Mouse (Mus musculus) erythroid progenitor cell, adult 5-6 weeks (primary cell): Measurements from ENCODE around the gene 4931409K22Rik. TPM values are rescaled to one million over a fixed set of nuclear protein-coding genes. Genes with fewer than 3 reads are reported as not detected.

Source experiments
- ATAC-seq: replicated peaks from 2 replicates; pipeline ENCODE4 v1.8.0; 2016; ENCODE audit warnings: moderate number of reproducible peaks, mild to moderate bottlenecking, moderate TSS enrichment, inconsistent platforms; ENCODE audit not compliant: poor library complexity, low FRiP score, severe bottlenecking
- total RNA-seq, 2 experiments: library from RNA; stranded (forward) in 1 of 2; stranded (reverse) in 1 of 2; fragments of 150-400 nt in 1 of 2; fragments of 186-747, 209-891 nt in 1 of 2; gene quantifications; 2 replicates each; pipeline versions ENCODE4 v1.2.3 to v1.2.4; 2015 to 2017; ENCODE audit warnings: low replicate concordance in 2 of 2

Gene 4931409K22Rik
- total RNA-seq, 2 experiments from 2014 or later, result not detected

DNA sequence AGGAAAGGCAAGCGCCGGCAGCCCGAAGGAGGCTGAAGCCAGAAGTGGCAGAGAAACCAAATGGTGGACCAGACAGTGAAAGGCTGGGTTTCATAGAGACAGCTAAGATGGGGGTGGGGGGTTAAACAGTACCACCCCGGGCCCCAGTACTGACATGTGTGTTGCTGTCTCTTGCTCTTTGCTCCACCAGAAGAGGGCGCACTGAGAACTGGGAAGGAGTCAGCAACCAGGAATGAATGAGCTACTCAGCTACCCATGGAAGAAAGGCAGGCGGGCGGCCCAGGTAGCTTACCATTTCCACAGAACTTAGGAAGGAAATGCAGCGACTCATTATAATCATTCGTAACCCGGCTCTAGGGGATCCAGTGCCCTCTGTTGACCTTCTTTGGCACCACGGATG is 46.0 kb downstream of the 4931409K22Rik start:
- no peak for ATAC-seq

GRCm38 (mm10) chr5:24508406-24508805 is 48.2 kb downstream of the 4931409K22Rik start:
- no peak for ATAC-seq

- no peak for ATAC-seq
Observed at GRCm38 (mm10) chr5:24505513-24505912, 51.1 kb downstream of the 4931409K22Rik start.

DNA sequence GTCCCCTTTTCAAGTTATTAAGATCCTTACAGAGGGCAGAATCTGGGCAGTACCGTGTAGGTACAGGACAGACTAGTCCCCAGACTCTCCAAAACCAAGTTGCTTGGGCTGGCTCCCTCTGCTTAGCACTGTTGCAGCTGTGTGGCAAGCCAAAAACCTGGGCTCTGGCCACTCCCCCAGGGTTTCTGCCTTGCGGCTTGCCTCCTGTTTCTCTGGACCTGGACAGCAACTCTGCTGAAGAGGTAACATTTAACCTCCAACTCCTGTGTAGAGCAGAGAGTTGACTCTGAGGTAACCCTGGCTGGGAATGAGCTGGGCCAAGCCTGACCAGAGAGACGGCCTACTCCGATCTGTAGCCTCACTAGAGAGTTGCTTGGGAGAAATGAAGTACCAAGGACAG is 53.8 kb downstream of the 4931409K22Rik start:
- ATAC-seq, result no peak

DNA sequence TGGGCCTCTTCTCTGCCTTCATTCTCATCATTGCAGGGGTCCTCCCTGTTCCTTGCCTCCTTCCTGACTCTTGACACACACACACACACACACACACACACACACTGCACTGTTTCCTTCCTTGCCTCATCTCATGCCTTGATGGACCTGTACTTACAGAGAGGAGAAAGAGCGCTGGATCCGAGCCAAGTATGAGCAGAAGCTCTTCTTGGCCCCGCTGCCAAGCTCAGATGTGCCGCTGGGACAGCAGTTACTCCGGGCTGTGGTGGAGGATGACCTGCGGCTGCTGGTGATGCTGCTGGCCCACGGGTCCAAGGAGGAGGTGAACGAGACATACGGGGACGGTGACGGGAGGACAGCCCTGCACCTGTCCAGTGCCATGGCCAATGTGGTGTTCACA is 55.8 kb downstream of the 4931409K22Rik start:
- no peak for ATAC-seq

DNA sequence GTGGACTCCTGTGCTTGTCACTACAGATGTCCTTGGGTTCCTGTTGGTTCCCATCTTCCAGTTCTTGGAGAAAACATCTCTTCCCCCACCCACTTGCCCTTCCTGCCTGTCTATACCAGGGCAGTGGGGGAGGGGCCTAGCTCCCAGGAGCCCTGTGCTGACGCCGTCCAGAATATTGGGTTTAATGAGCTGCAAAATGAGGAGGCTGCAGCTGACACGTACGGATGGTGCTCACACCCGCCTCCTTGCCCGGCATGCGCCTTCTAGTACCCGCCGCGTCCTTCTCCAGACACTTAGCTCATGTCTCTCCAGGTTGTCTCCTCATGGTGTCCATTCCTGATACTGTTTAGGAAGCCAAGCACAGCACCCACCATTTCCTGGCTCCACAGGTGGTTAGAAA is 57.5 kb downstream of the 4931409K22Rik start:
- no peak for ATAC-seq

DNA sequence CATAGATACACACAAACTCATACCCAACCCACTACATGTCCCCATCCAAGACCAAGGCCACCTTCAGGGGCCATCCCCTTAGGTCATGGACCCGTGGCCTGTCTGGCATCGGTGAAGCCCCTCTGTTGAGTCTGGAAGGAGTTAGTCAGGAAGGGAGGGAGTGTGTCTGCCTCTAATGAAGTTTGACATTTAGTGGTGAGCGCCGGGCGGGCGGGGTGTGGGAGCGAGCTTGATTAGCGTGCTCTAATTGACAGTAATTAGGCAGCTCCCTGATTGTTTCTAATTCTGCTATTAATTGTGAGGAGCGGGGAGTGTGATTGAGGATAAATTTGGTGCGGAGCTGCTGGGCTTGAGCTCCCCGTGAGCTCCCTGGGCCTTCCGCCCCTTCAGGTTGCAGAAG is 59.1 kb downstream of the 4931409K22Rik start:
- ATAC-seq, result no peak

GRCm38 (mm10) chr5:24496756-24497155 is 59.9 kb downstream of the 4931409K22Rik start:
- ATAC-seq, result no peak

GRCm38 (mm10) chr5:24495019-24495418 is 61.6 kb downstream of the 4931409K22Rik start:
- ATAC-seq, result no peak

Other genes starting within 250 kb of the 4931409K22Rik start
- gene Kcnh2, start 205.2 kb downstream of the 4931409K22Rik start, total RNA-seq (2015; ENCODE audit: low replicate concordance), result not detected in 2 replicates
- not detected in 2 replicates for gene Kcnh2, start 205.2 kb downstream of the 4931409K22Rik start, total RNA-seq (2017; ENCODE audit: low replicate concordance)
- not detected in 2 replicates for gene Nos3, start 192.0 kb downstream of the 4931409K22Rik start, total RNA-seq (2015; ENCODE audit: low replicate concordance)
- gene Nos3, start 192.0 kb downstream of the 4931409K22Rik start, total RNA-seq (2017; ENCODE audit: low replicate concordance), result not detected in 2 replicates
- gene Atg9b, start 164.7 kb downstream of the 4931409K22Rik start, total RNA-seq (2015; ENCODE audit: low replicate concordance), result not detected in 2 replicates
- gene Atg9b, start 164.7 kb downstream of the 4931409K22Rik start, total RNA-seq (2017; ENCODE audit: low replicate concordance), result not detected in 2 replicates
- 11.9 TPM in 1 of 2 replicates, not detected in the other for gene Abcb8, start 163.1 kb downstream of the 4931409K22Rik start, total RNA-seq (2015; ENCODE audit: low replicate concordance)
- 1.7 and 8.0 TPM in 2 replicates for gene Abcb8, start 163.1 kb downstream of the 4931409K22Rik start, total RNA-seq (2017; ENCODE audit: low replicate concordance)
- gene Asic3, start 143.4 kb downstream of the 4931409K22Rik start, total RNA-seq (2015; ENCODE audit: low replicate concordance), result not detected in 2 replicates
- gene Asic3, start 143.4 kb downstream of the 4931409K22Rik start, total RNA-seq (2017; ENCODE audit: low replicate concordance), result not detected in 2 replicates
- 6.3 and 10.8 TPM in 2 replicates for gene Cdk5, start 133.3 kb downstream of the 4931409K22Rik start, total RNA-seq (2015; ENCODE audit: low replicate concordance)
- gene Cdk5, start 133.3 kb downstream of the 4931409K22Rik start, total RNA-seq (2017; ENCODE audit: low replicate concordance), result 1.7 and 3.7 TPM in 2 replicates
- 16.6 and 44.4 TPM in 2 replicates for gene Slc4a2, start 133.0 kb downstream of the 4931409K22Rik start, total RNA-seq (2015; ENCODE audit: low replicate concordance)
- 14.1 and 50.6 TPM in 2 replicates for gene Slc4a2, start 133.0 kb downstream of the 4931409K22Rik start, total RNA-seq (2017; ENCODE audit: low replicate concordance)
- 37.1 and 78.4 TPM in 2 replicates for gene Fastk, start 111.5 kb downstream of the 4931409K22Rik start, total RNA-seq (2015; ENCODE audit: low replicate concordance)
- 15.8 and 32.3 TPM in 2 replicates for gene Fastk, start 111.5 kb downstream of the 4931409K22Rik start, total RNA-seq (2017; ENCODE audit: low replicate concordance)
- gene Tmub1, start 109.0 kb downstream of the 4931409K22Rik start, total RNA-seq (2015; ENCODE audit: low replicate concordance), result 5.4 TPM in 1 of 2 replicates, not detected in the other
- 0.64 and 12.8 TPM in 2 replicates for gene Tmub1, start 109.0 kb downstream of the 4931409K22Rik start, total RNA-seq (2017; ENCODE audit: low replicate concordance)
- gene Agap3, start 104.6 kb downstream of the 4931409K22Rik start, total RNA-seq (2015; ENCODE audit: low replicate concordance), result 9.6 and 10.5 TPM in 2 replicates
- gene Agap3, start 104.6 kb downstream of the 4931409K22Rik start, total RNA-seq (2017; ENCODE audit: low replicate concordance), result 14.1 and 23.0 TPM in 2 replicates
- gene Gbx1, start 29.6 kb downstream of the 4931409K22Rik start, total RNA-seq (2015; ENCODE audit: low replicate concordance), result not detected in 2 replicates
- gene Gbx1, start 29.6 kb downstream of the 4931409K22Rik start, total RNA-seq (2017; ENCODE audit: low replicate concordance), result not detected in 2 replicates
- gene Asb10, start 15.8 kb downstream of the 4931409K22Rik start, total RNA-seq (2015; ENCODE audit: low replicate concordance), result not detected in 2 replicates
- not detected in 2 replicates for gene Asb10, start 15.8 kb downstream of the 4931409K22Rik start, total RNA-seq (2017; ENCODE audit: low replicate concordance)
- 14.7 and 18.0 TPM in 2 replicates for gene Abcf2, start 20.7 kb upstream of the 4931409K22Rik start, total RNA-seq (2015; ENCODE audit: low replicate concordance)
- 13.7 and 18.1 TPM in 2 replicates for gene Abcf2, start 20.7 kb upstream of the 4931409K22Rik start, total RNA-seq (2017; ENCODE audit: low replicate concordance)
- 5.9 and 10.5 TPM in 2 replicates for gene Chpf2, start 29.9 kb upstream of the 4931409K22Rik start, total RNA-seq (2015; ENCODE audit: low replicate concordance)
- 5.5 and 11.9 TPM in 2 replicates for gene Chpf2, start 29.9 kb upstream of the 4931409K22Rik start, total RNA-seq (2017; ENCODE audit: low replicate concordance)
- not detected in 2 replicates for gene Smarcd3, start 67.6 kb upstream of the 4931409K22Rik start, total RNA-seq (2015; ENCODE audit: low replicate concordance)
- not detected in 2 replicates for gene Smarcd3, start 67.6 kb upstream of the 4931409K22Rik start, total RNA-seq (2017; ENCODE audit: low replicate concordance)
- gene Nub1, start 128.7 kb upstream of the 4931409K22Rik start, total RNA-seq (2015; ENCODE audit: low replicate concordance), result 25.2 and 25.6 TPM in 2 replicates
- gene Nub1, start 128.7 kb upstream of the 4931409K22Rik start, total RNA-seq (2017; ENCODE audit: low replicate concordance), result 24.0 and 29.8 TPM in 2 replicates
- not detected in 2 replicates for gene Wdr86, start 173.9 kb upstream of the 4931409K22Rik start, total RNA-seq (2015; ENCODE audit: low replicate concordance)
- gene Wdr86, start 173.9 kb upstream of the 4931409K22Rik start, total RNA-seq (2017; ENCODE audit: low replicate concordance), result 5.4 TPM in 1 of 2 replicates, not detected in the other
- gene Crygn, start 201.2 kb upstream of the 4931409K22Rik start, total RNA-seq (2015; ENCODE audit: low replicate concordance), result 21.8 TPM in 1 of 2 replicates, not detected in the other
- gene Crygn, start 201.2 kb upstream of the 4931409K22Rik start, total RNA-seq (2017; ENCODE audit: low replicate concordance), result not detected in 2 replicates